Mouse (Mus musculus) lung, embryonic 15.5 days (tissue): ENCODE results near the gene Gpr153. TPM values are rescaled to one million over a fixed set of nuclear protein-coding genes. Genes with fewer than 3 reads are reported as not detected.

Source experiments
- ATAC-seq: fragments of 200-750 bp; cut with Nextera tagmentation; 2 replicates; pipeline ENCODE4 v1.8.0; 2017; ENCODE audit warnings: moderate number of reproducible peaks, borderline replicate concordance; ENCODE audit not compliant: low FRiP score, low TSS enrichment; ENCODE audit errors: extremely low read depth
- H3K27ac ChIP-seq: fragments of 300-500 bp; sonication (generic); 2 replicates; pipeline ENCODE4 v1.5.1; 2015; ENCODE audit warnings: moderate library complexity, mild to moderate bottlenecking, inconsistent platforms
- H3K27me3 ChIP-seq: fragments of 300-500 bp; sonication (generic); 2 replicates; pipeline ENCODE4 v1.6.1; 2015; ENCODE audit warnings: inconsistent platforms
- H3K36me3 ChIP-seq: fragments of 300-500 bp; sonication (generic); 2 replicates; pipeline ENCODE4 v1.6.1; 2015; ENCODE audit warnings: inconsistent platforms
- H3K4me1 ChIP-seq: fragments of 300-500 bp; sonication (generic); 2 replicates; pipeline ENCODE4 v1.6.1; 2015; ENCODE audit warnings: inconsistent platforms
- H3K4me2 ChIP-seq: fragments of 300-500 bp; sonication (generic); 2 replicates; pipeline ENCODE4 v1.6.1; 2015; ENCODE audit warnings: inconsistent platforms, mild to moderate bottlenecking, moderate library complexity
- H3K4me3 ChIP-seq: fragments of 300-500 bp; sonication (generic); 2 replicates; pipeline ENCODE4 v1.5.1; 2015; ENCODE audit warnings: mild to moderate bottlenecking, inconsistent platforms
- H3K9ac ChIP-seq: fragments of 300-500 bp; sonication (generic); 2 replicates; pipeline ENCODE4 v1.6.1; 2015; ENCODE audit warnings: inconsistent platforms
- H3K9me3 ChIP-seq: fragments of 300-500 bp; sonication (generic); 2 replicates; pipeline ENCODE4 v1.6.1; 2016; ENCODE audit warnings: inconsistent platforms
- WGBS: fragments of 180-500 bp; shearing (Covaris S2); methylation state at CpG from one replicate; pipeline ENCODE4 v1.1.7; 2015; 5-methylcytosine and 5-hydroxymethylcytosine counted together
- polyA plus RNA-seq: library from polyadenylated mRNA; unstranded; fragments of >200 nt; fragmentation: Nextera tagmentation; extraction: Ambion mirVana; gene quantifications from 2 replicates; pipeline ENCODE4 v1.2.1, GENCODE M21; 2015

Gpr153 gene
- polyA plus RNA-seq, 1 experiment from 2014 or later: 14.9 TPM

GRCm38 (mm10) chr4:152281601-152282000 is 7.6 kb downstream of the Gpr153 start:
- no peak overlapping the region for H3K4me3 ChIP-seq
- peaks cover 20% of the 10 kb centered on the region for H3K4me1 ChIP-seq
- H3K9ac ChIP-seq: no peak overlapping the region
- no peak overlapping the region for H3K27ac ChIP-seq
- 0 out of 2 replicates have a peak, but pooled peaks cover 6% of the 10 kb centered on the region for H3K36me3 ChIP-seq
- WGBS: 45% methylated on average over 15 of the region's 15 CpGs
- no peak for ATAC-seq
- H3K27me3 ChIP-seq: peaks cover 71% of the 10 kb centered on the region
- H3K4me2 ChIP-seq: no peak overlapping the region
- H3K9me3 ChIP-seq: no peaks in the 10 kb centered on the region

- Histone ChIP-seq H3K4me1 (peaks cover 22% of the 10 kb centered on the region), H3K4me2 (peak overlapping the region; percentile 54), H3K27ac (no peak overlapping the region; the same call in 1 of the 2 replicates), H3K36me3 (0 out of 2 replicates have a peak, but pooled peaks cover 6% of the 10 kb centered on the region), H3K9ac (no peak overlapping the region), H3K4me3 (peak overlapping the region; percentile 18), H3K27me3 (peaks cover 82% of the 10 kb centered on the region), H3K9me3 (no peaks in the 10 kb centered on the region)
- 17% methylated on average over 33 of the region's 34 CpGs for WGBS
- no peak for ATAC-seq
These were observed 8.7 kb downstream of the Gpr153 start for GRCm38 (mm10) chr4:152282721-152283120.

- peaks cover 22% of the 10 kb centered on the region for H3K4me1 ChIP-seq
- peak; percentile 83 for ATAC-seq
- H3K36me3 ChIP-seq: 0 out of 2 replicates have a peak, but pooled peaks cover 6% of the 10 kb centered on the region
- H3K27me3 ChIP-seq: peaks cover 88% of the 10 kb centered on the region
- no peak overlapping the region for H3K9ac ChIP-seq
- peak overlapping the region; percentile 54 for H3K4me2 ChIP-seq
- H3K27ac ChIP-seq: no peak overlapping the region
- peak overlapping the region; percentile 18 for H3K4me3 ChIP-seq
- 4% methylated on average over 65 of the region's 70 CpGs for WGBS
- H3K9me3 ChIP-seq: no peaks in the 10 kb centered on the region
These were observed 9.3 kb downstream of the Gpr153 start for GRCm38 (mm10) chr4:152283186-152283950.

DNA sequence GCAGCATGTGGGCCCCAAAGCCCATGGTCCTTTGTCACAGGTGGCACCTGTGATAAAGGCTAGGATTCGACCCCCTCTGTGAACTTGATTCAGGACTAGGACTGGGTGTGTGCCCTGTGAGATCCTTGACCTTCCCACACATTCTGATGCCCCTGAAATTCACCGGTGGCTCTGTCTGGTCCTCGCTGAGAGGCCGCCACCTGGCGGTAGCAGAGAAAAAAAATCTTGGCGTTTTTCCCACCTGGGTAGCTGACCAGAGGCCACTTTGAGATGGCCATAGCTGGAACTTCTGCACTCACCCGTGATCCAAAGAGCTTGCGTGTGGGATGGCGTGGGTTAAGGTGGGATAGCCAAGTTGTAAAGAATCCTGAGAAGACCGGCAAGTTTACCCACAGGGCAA is 11.5 kb downstream of the Gpr153 start:
- H3K27me3 ChIP-seq: peaks cover 92% of the 10 kb centered on the region
- peaks cover 26% of the 10 kb centered on the region for H3K4me1 ChIP-seq
- H3K27ac ChIP-seq: no peak overlapping the region
- no peak overlapping the region for H3K9ac ChIP-seq
- ATAC-seq: no peak
- whole genome bisulfite sequencing: 4% methylated on average over 10 of the region's 10 CpGs
- no peaks in the 10 kb centered on the region for H3K36me3 ChIP-seq
- H3K4me3 ChIP-seq: no peak overlapping the region
- no peaks in the 10 kb centered on the region for H3K9me3 ChIP-seq
- no peak overlapping the region for H3K4me2 ChIP-seq

DNA sequence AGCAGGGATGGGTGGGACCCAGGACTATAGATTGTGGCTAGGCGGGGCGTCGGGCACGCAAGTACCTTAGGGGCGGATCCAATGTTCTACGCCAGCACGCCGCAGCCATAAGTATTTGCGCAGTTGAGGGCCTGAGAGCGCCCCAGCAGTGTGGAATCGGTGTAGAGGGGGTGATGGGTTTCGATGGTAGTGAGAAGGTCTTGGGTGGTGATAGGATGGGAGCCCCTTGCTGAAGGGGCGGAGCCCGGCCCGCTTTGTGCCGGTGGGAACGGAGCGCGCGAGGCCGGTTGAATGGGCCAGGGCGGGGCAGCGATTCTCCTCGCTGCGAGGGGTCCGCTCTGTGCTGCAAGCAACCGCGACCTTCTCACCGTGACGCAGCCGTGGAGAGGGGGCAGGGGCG is 12.2 kb downstream of the Gpr153 start:
- no peak overlapping the region for H3K9ac ChIP-seq
- no peaks in the 10 kb centered on the region for H3K9me3 ChIP-seq
- H3K27me3 ChIP-seq: peaks cover 92% of the 10 kb centered on the region
- H3K4me1 ChIP-seq: peaks cover 26% of the 10 kb centered on the region
- no peaks in the 10 kb centered on the region for H3K36me3 ChIP-seq
- H3K4me2 ChIP-seq: peak overlapping the region; percentile 33
- 0 out of 2 replicates have a peak overlapping the region, but pooled peaks have one; percentile 10 for H3K4me3 ChIP-seq
- WGBS: 3% methylated on average over 32 of the region's 32 CpGs
- ATAC-seq: 0 out of 2 replicates have a peak, but pooled peaks have one; percentile 4
- no peak overlapping the region for H3K27ac ChIP-seq

- Histone ChIP-seq H3K36me3 (no peaks in the 10 kb centered on the region), H3K9me3 (no peaks in the 10 kb centered on the region), H3K4me1 (peaks cover 26% of the 10 kb centered on the region), H3K4me3 (no peak overlapping the region), H3K4me2 (no peak overlapping the region), H3K27ac (no peak overlapping the region), H3K9ac (no peak overlapping the region), H3K27me3 (peaks cover 92% of the 10 kb centered on the region)
- WGBS: 4% methylated on average over 26 of the region's 26 CpGs
- no peak for ATAC-seq
These were observed 12.9 kb downstream of the Gpr153 start for GRCm38 (mm10) chr4:152286887-152287286.

DNA sequence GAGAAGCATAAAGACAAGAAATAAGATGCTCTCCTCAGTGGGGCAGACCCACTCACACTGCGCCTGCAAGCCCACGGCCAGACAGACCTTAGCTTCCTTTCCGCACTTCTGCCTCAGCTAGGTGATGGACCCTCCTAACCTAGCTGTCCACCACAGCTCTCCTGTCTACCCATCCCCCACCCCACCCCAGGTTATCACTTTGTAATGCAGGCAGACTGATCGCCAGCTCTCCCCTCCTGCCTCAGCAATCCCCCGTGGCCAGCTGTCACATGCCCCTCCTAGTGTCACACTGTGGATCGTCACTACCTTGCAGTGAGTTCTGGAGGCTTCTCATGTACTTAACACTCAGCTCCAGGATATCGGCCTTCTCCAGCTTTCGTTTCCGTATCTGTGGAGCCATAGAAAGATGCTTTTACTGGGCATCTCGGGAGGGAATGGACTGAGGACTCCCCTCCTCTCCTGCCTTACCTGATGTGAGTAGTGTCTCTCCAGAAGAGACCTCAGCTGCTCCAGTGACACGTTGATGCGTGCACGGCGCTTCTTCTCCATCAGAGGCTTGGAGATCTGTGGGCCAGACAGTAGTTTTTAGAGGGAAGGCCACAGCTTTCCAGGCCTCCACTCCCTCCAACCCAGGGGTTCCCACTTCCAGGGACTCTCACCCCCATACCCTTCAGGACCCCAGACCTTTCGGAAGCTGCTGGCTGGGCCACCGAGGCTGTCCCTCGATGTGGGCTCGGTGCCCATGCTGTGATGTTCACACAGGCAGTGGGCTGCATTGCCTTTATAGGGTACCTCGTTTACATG is 13.5 kb downstream of the Gpr153 start:
- Histone ChIP-seq H3K27me3 (peaks cover 92% of the 10 kb centered on the region), H3K9ac (no peak overlapping the region), H3K4me1 (peaks cover 25% of the 10 kb centered on the region), H3K4me2 (no peak overlapping the region), H3K27ac (no peak overlapping the region), H3K9me3 (no peaks in the 10 kb centered on the region), H3K4me3 (no peak overlapping the region), H3K36me3 (no peaks in the 10 kb centered on the region)
- WGBS: 20% methylated on average over 19 of the region's 19 CpGs
- no peak for ATAC-seq

DNA sequence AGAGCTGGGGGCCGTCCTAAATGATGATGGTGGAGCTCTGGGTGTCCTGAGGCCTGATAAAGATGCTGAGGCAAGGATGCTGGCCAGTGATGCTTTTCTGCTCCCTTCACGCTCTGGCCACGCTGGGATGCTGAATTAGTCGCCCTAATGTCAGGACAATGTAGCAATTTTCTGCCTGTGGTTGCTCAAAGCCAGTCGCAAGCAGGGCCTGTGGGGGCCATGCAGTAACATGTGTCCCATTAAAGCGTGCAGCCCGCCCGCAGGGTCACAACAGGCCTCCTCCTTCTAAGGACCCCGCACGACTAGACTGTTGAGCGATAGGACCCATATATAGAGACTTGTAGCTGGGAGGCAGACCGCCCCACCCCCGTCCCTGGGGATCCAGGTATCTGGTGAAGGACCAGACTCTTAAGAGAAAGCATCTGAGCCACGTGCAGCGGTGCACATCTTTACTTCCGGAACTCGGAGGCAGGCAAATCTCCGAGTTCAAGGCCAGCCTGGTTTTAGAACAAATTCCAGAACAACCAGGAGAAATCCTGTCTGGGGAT is 14.4 kb downstream of the Gpr153 start:
- WGBS: 56% methylated on average over 18 of the region's 18 CpGs
- H3K9me3 ChIP-seq: no peaks in the 10 kb centered on the region
- ATAC-seq: no peak
- H3K36me3 ChIP-seq: no peaks in the 10 kb centered on the region
- H3K4me2 ChIP-seq: no peak overlapping the region
- H3K27me3 ChIP-seq: peaks cover 92% of the 10 kb centered on the region
- H3K4me3 ChIP-seq: no peak overlapping the region
- H3K4me1 ChIP-seq: peaks cover 16% of the 10 kb centered on the region
- no peak overlapping the region for H3K9ac ChIP-seq
- H3K27ac ChIP-seq: no peak overlapping the region

GRCm38 (mm10) chr4:152290385-152290784 is 16.4 kb downstream of the Gpr153 start:
- H3K27ac ChIP-seq: no peak overlapping the region
- ATAC-seq: no peak
- H3K4me1 ChIP-seq: peaks cover 12% of the 10 kb centered on the region; the same call in 1 of the 2 replicates
- 0 out of 2 replicates have a peak overlapping the region, but pooled peaks have one; percentile 10 for H3K4me3 ChIP-seq
- peak overlapping the region; percentile 16; the same call in 1 of the 2 replicates for H3K4me2 ChIP-seq
- no peak overlapping the region for H3K9ac ChIP-seq
- H3K27me3 ChIP-seq: peaks cover 77% of the 10 kb centered on the region
- H3K9me3 ChIP-seq: no peaks in the 10 kb centered on the region
- H3K36me3 ChIP-seq: no peaks in the 10 kb centered on the region
- WGBS: under 1% methylated on average over 38 of the region's 39 CpGs

GRCm38 (mm10) chr4:152290991-152291390 is 17.0 kb downstream of the Gpr153 start:
- Histone ChIP-seq H3K4me2 (no peak overlapping the region), H3K4me3 (no peak overlapping the region), H3K27ac (no peak overlapping the region), H3K9me3 (no peaks in the 10 kb centered on the region), H3K27me3 (peaks cover 71% of the 10 kb centered on the region), H3K36me3 (no peaks in the 10 kb centered on the region), H3K9ac (no peak overlapping the region), H3K4me1 (peaks cover 18% of the 10 kb centered on the region)
- WGBS: 23% methylated on average over 11 of the region's 11 CpGs
- ATAC-seq: no peak

DNA sequence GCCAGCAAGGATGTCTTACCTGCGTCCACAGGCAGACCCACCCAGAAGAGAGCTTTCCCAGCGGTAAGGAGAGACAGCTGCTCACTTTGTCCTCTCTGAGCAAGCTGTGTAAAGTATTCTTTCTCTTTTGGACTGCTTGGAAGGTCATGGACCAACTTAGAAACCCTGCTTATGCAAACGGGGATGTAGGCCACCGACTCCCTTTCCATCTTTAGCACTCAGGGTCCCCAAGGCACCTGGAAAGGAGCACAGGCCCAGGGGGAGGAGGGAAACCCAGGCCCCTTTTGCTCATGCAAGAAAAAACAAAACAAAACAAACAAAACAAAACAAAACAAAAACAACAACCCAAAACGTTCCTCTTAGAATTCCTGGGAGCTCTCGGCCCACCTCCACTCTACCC is 17.5 kb downstream of the Gpr153 start, which contains the start of gene Hes3:
Gene Hes3, minus strand, starts transcription at position 101 of the 400 bp plus-strand sequence.
- no peaks in the 10 kb centered on the region for H3K9me3 ChIP-seq
- peaks cover 65% of the 10 kb centered on the region for H3K27me3 ChIP-seq
- peak within 1 kb of the TSS; percentile 16; the same call in 1 of the 2 replicates for H3K4me2 ChIP-seq
- H3K4me1 ChIP-seq: peaks cover 15% of the 10 kb centered on the region
- H3K9ac ChIP-seq: no peak within 1 kb of the TSS
- H3K36me3 ChIP-seq: no peaks in the 10 kb centered on the region
- no peak within 1 kb of the TSS for H3K27ac ChIP-seq
- WGBS: 27% methylated on average over 6 of the region's 6 CpGs
- H3K4me3 ChIP-seq: no peak within 1 kb of the TSS
- no peak for ATAC-seq
